Mouse (Mus musculus): ENCODE results near the gene Grk6.
"Not testable (repeated sequence)": the region's sequence is repeated elsewhere in the genome, so short reads cannot be mapped to it uniquely, and the experiment has no call there.

Grk6 gene

GRCm38 (mm10) chr13:55429226-55429888, 15.5 kb upstream of the Grk6 start:
- peak; percentile 75 for DNase-seq

DNA sequence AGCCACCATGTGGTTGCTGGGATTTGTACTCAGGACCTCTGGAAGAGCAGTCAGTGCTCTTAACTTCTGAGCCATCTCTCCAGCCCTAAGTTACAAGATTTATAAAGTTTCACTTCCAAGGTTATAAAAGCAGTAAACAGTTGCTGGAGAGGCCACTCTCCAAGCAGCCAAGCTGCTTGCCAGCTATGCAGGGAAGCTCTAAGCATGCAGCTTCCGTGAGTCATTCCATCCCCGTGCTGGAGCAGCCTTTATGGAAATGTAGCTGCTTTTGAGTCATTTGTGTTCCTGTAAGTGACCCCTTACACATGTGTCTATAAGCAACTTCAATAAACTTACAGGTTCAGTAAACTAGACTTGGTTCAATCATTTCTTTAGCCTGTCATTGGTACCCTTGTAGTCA, 14.3 kb upstream of the Grk6 start:
- no peak for DNase-seq

DNA sequence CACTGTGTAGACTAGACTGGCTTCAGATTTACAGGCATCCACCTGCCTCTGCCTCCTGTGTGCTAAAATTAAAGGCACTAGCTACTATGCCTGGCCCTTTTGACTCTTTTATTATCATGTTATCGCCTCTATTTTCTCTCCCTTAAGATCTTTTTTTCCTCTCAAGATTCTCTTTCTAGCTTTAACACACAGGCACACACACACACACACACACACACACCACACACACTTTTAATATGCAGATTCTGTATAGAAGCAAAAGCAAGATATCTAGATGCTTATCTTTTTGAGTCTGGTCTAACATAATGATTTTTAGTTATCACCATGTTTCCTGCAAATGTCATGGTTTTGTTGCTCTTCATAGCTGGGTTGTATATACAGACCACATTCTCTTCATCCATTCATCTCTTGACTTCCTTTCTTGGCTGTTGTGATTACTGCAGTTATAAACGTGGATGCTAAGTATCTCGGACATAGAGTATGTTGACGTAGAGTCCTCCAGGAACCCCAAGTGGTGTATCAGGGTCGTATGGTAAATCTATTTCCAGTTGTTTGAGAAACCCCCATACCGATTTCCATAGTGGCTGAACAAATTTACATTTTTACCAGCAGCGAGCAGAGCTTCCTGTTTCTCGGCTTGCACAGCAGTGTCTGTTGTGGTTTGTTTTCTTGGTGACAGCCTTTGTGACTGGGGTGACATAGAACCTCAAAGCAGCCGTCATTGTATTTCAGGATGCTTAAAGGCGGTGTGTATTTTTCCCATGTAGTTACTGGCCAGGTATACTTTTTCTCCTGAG, 12.8 kb upstream of the Grk6 start:
- no peak for DNase-seq

DNA sequence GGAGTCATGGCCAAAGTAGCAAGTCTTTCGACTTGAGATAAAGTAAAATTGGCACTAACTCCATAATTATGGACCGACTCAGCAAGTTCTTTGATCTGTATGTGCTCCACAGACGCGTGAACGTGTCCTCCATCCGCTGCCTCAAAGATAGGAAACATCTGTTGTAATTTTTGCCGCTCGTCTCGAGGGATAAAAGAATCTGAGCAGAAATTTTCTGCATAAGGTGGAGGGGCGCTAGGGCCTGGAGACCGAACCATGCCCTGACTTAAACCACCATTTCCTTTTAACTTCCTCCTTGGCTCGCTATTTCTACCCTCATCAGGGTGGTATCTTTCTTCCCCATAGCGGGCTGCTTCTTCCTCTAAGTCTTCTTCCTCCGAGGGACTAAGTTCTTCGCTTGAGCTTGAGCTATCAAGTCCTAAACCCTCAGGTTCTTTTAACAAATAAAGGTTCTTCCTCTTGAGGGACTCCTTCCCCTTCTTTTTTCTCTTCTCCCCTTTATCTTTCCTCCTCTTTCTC, 7.7 kb upstream of the Grk6 start:
- not testable (repeated sequence) for DNase-seq

DNA sequence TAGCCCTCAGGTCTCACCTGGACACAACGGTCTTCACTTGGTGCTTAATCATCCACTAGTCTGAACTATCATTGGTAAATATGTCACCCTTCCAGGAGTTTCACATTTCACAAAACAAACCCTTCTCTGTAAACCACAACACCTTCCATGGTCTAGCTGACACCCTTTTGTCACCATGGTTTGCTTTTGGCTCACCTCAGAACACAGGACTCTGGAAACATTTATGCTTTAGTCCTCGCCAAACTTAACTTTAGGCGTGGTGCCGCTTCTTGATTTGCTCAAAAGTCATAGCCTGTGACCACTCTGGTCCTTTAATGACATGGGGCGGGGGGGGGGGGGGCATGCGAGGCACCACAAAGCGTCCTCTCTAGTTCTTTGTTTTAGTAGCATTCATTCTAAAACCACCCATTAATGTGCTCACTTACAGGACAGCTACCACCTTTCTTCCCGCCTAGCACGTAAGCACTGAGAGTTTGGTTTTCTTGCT, 1.0 kb upstream of the Grk6 start:
- DNase-seq, result no peak

DNA sequence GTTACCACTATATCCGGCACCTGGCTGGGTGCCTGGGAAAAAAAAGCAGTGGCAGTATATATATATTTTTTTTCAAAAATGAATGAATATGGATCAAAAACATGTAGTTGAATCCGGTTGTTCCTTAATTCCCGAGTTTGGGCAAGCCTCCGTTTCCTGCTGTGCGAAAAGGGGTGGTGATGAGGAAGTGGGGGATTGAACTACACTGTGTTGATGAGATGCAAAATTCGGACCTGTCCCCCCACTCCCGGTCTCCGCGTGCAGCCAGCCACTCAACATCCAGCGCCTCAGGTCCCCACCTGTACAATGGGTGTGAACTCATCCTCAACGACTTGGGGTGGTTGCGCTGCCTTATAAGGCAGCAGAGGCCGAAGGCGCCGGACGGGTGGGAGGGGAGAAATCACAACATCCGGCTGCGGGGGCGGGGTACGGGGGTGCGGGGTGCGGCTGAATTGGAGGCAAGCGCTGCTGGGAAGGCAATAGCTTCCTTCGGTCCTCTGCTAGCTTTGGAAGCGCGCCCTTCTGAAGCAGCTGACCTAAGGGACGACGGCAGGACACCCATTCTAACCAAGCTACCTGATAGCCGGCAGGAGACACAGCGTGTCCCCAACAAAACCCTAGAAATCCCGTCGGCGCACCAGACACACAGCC, 461 bp upstream of the Grk6 start:
- DNase-seq, result no peak

DNA sequence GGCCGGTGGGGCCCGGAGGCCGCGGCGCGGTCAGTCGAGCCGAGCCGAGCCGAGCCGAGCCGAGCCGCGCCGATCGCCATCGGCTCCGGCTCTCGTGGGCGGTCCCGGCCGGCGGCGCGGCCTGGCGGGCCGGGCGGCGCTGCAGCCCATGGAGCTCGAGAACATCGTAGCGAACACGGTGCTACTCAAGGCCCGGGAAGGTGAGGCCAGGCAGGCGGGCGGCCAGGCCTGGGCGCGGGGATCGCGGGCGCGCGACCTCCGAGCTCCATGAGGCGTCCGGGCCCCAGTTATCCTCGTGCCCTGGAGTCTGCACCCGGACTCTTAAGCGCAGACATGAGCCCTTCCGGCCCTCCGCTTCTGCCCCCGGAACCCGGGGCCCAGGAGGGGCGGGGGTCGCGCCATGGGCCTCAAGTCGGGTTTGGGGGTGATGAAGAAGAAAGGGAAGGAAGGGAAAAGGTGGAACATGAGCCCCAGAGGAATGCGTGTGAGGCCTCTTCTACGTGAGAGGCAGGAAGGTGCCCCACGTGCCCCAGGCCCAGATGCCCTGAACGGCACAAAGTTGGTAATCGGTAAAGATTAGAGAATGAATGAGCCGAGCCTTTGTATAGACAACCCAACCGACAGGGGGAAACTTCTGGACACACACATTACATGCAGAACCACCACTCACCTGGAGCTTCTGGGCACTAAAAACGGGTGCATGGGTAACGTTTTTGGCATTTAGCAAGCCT, 654 bp downstream of the Grk6 start:
- DNase-seq, result no peak

- DNase-seq, result no peak
Observed at GRCm38 (mm10) chr13:55446483-55447105, 1.7 kb downstream of the Grk6 start.

GRCm38 (mm10) chr13:55447543-55447943, 2.7 kb downstream of the Grk6 start:
- DNase-seq, result no peak

- no peak for DNase-seq
Observed at GRCm38 (mm10) chr13:55448131-55448530, 3.3 kb downstream of the Grk6 start.

DNA sequence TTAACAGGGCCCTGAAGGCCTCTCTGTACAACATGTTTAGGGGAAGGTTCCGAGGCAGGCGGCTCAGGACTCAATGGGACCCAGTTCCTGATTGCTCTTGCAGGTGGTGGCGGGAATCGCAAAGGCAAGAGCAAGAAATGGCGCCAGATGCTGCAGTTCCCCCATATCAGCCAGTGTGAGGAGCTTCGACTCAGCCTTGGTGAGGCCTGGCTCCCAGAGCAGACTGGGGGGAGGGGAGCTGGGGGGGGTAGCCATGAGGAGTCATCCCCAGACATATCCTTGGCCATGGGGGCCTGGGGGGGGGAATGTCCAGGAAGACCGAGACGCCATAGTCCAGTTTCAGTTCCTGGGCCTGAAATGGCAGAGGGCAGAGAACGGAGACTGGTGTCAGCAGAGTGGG, 4.3 kb downstream of the Grk6 start:
- no peak for DNase-seq

GRCm38 (mm10) chr13:55449679-55450441, 5.0 kb downstream of the Grk6 start:
- no peak for DNase-seq

DNA sequence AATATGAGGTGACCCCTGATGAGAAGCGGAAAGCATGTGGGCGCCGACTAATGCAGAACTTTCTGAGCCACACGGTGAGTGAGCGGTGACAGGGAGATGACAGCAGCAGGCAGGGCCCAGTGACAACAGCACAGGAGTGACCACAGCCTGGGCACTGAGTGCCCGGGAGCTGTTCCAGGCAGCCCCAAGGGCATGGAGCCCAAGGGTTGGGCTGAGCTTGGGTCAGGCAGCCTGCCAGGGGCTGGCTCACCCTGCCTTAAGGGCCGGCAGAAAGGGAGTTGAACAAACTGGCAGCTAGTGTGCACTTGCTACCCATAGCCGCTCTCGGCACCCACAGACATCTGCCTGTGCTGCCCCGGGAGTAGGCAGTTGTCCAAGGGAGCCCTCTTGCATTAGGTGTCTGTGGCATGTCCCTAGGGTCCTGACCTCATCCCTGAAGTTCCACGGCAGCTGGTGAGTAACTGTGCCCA, 5.7 kb downstream of the Grk6 start:
- no peak for DNase-seq

- DNase-seq, result no peak
Observed at GRCm38 (mm10) chr13:55451296-55451695, 6.4 kb downstream of the Grk6 start.

- peak; percentile 53 for DNase-seq
Observed at GRCm38 (mm10) chr13:55451785-55452549, 7.1 kb downstream of the Grk6 start.

DNA sequence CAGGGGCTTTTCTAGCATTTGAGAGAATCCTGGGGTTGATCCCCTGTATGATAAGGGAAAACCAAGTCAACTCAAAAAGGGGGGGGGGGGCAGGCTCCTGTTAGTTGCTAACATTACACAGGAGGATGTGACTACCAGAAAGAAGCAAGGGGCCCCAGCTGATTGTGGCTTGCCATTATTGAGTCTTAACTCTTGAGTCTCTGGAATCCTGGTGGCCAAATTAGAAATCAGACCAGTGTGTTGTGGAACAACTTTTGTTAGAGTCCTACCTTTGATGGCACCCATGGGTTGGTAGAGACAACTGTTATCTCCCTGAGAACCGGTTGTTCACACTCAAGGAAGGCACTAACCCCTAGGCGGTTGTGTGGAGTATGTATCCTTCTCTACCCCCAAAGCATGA, 18.1 kb downstream of the Grk6 start:
- DNase-seq, result no peak

DNA sequence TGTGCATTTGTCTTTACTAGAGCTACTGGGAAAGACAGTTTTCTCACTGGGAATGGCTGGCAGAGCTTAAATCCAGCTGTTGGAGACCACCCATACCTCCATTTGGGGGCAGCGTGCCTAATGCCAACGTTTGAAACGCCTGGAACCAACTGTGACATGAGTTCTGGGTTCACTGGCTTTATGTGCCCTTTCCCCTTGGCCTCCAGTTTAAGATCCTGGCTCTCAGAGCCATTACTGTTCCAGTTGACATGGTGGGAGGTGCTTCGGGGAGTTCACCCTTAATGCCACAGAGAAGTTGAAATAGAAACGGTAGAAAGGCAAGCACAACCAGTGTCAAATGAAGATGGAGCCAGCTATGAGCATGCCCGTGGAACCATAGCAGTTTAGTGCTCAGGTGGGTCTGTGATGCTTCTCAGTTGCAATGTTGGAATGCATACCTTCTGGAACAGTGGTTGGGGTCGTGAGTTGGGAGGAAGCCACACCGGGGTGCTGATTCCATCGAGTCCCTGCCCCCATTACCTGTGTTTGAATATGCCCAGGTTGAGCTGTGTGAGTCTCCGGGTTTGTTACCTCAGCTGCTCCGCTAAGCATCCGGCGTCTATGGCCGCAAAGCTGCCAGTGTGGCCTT, 18.6 kb downstream of the Grk6 start:
- no peak for DNase-seq

DNA sequence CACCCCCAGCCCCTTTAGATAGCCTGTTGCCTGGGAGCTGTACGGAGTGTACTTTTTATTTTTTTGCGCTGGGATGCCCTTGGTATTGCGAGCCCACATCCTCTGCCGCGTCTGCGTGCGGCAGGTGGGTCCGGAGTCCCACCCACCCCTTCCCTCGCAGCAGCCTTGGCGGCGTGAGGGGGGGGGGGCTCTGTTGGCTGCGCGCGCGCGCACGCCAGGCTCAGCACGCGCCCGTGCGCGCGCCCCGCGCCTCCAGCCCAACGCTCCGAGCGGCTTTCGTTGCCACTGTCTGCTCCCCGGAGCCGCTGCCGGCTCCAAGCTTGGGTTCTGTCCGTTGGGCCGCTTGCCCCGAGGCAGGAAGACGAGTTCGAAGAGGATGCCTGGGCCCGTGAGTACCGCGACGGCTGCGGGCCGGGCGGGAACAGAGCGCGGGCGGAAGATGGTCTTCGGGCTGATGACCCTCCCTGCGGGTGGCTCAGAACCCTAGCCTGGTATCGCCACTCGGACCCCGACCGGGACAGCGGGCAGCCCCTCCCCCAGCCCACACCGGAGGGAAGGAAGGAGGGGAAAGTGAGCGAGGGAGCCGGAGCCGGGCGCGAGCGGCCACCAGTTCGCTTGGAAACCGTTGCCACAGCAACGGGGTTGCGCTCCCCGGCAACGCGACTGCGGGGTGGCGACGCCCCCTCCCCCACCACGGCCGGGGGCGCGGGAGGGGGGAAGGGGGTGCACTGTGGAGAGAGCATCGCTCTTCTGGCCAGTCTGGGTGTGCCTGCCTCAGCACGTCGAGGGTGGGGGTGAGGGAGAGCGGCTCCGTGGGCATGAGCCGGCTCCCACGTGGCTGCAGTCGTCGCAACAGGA, 19.4 kb downstream of the Grk6 start, which contains the start of gene Prr7:
Gene Prr7 (plus strand): TSS at position 241 of the 858 bp plus-strand sequence.
- peak; percentile 55 for DNase-seq

DNA sequence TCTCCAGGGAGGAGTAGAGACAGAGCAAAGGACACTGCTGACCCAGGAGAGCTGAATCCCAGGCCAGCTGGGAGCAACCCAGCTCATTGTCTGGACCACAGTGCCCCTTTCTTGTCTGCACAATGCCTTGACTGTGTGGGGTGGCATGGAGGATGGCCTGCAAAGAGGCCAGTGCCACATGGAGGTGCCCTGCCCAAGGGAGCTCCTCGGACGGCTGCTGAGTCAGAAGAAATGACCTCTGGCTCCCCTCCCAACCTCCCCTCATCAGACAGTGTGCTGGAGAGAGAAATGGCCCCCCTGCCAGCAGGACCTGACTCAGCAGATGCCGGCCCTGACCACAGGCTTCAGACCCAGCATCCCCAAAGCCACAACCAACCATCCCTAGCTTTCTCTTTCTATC, 20.3 kb downstream of the Grk6 start:
- no peak for DNase-seq

Data from kidney, postnatal 14 days (tissue).